Mouse (Mus musculus) spleen, adult 2 months (tissue): ENCODE results near the gene Plekhh2.

Experiments used
- CTCF ChIP-seq: fragments of 200-500 bp; IDR thresholded peaks from 2 replicates; pipeline ENCODE4 v1.5.1; 2011; ENCODE audit warnings: mild to moderate bottlenecking, inconsistent platforms; ENCODE audit not compliant: insufficient read depth, insufficient read length, insufficient replicate concordance; ENCODE audit errors: extremely low read depth
- POLR2A ChIP-seq: fragments of 200-500 bp; IDR thresholded peaks from 2 replicates; pipeline ENCODE4 v1.6.1; 2011; ENCODE audit warnings: low read depth, low read length, inconsistent platforms

GRCm38 (mm10) chr17:84581740-84582414 is 70.2 kb downstream of the Plekhh2 start:
- TF ChIP-seq CTCF (no peak), POLR2A (no peak)
